Mouse (Mus musculus): ENCODE measurements around the gene Mcm2.

- TF ChIP-seq POLR2A (IDR thresholded peaks at IDR 0.05; ENCODE audit: low read depth, low read length): no peak
- no peak for TF ChIP-seq CTCF (IDR thresholded peaks at IDR 0.05; ENCODE audit: extremely low read depth, insufficient read depth, insufficient read length, insufficient replicate concordance)
Observed at GRCm38 (mm10) chr6:88918802-88919201, 20.2 kb upstream of the Mcm2 start.
